ENCODE assay signal across 13 mouse cellular contexts in genomic region chr5:66943521-66943920, GRCm38 (mm10).
DNase-seq lines count a peak whose midpoint lies in the region; ATAC-seq and TF ChIP-seq lines count a peak whose summit lies in the region.
"Had no signal": no experiment of that assay in that cellular context is flagged by ENCODE, and none has a peak within 500 bp of the region (broad histone marks: within the 10 kb centered on the region; RNA-seq: fewer than 3 reads in every experiment).

No protein-coding gene starts in this region.

- no peak overlapping the region for H3K9ac ChIP-seq in forebrain, embryonic 15.5 days (replicated peaks)
- no peak overlapping the region for H3K9ac ChIP-seq in forebrain, embryonic 11.5 days (ENCODE audit: low read length)
- H3K9ac ChIP-seq in midbrain, postnatal 0 days (replicated peaks; ENCODE audit: low read length, poor library complexity, severe bottlenecking): no peak overlapping the region
- H3K9ac ChIP-seq in midbrain, embryonic 14.5 days (replicated peaks; ENCODE audit: low read length): no peak overlapping the region
- H3K9ac ChIP-seq in kidney, postnatal 0 days (ENCODE audit: low read depth, low read length): no peak overlapping the region

- no peaks in the 10 kb centered on the region for H3K36me3 ChIP-seq in forebrain, embryonic 15.5 days
- no peaks in the 10 kb centered on the region; the same call in 1 of the 2 replicates for H3K36me3 ChIP-seq in forebrain, embryonic 11.5 days (ENCODE audit: control insufficient read depth, insufficient read depth, low read length)
- H3K36me3 ChIP-seq in midbrain, postnatal 0 days (ENCODE audit: insufficient read depth, low read length): no peaks in the 10 kb centered on the region
- no peaks in the 10 kb centered on the region for H3K36me3 ChIP-seq in midbrain, embryonic 14.5 days (ENCODE audit: control insufficient read depth, insufficient read depth, low read length)
- no peaks in the 10 kb centered on the region for H3K36me3 ChIP-seq in kidney, postnatal 0 days (ENCODE audit: insufficient read depth, low read length)
- H3K36me3 ChIP-seq in hindbrain, embryonic 10.5 days: no peaks in the 10 kb centered on the region
- H3K36me3 ChIP-seq: midbrain, embryonic 10.5 days had no signal

- no peak overlapping the region for H3K4me3 ChIP-seq in forebrain, embryonic 15.5 days
- no peak overlapping the region for H3K4me3 ChIP-seq in forebrain, embryonic 11.5 days (ENCODE audit: low read depth, low read length)
- no peak overlapping the region for H3K4me3 ChIP-seq in midbrain, postnatal 0 days (ENCODE audit: low read depth, low read length)
- H3K4me3 ChIP-seq in midbrain, embryonic 14.5 days (replicated peaks; ENCODE audit: low read depth, low read length): no peak overlapping the region
- no peak overlapping the region for H3K4me3 ChIP-seq in kidney, postnatal 0 days (replicated peaks; ENCODE audit: low read depth, low read length)
- H3K4me3 ChIP-seq in hindbrain, embryonic 10.5 days: no peak overlapping the region
- H3K4me3 ChIP-seq: midbrain, embryonic 10.5 days had no signal

- TF ChIP-seq CTCF in midbrain, postnatal 0 days (IDR thresholded peaks at IDR 0.05): no peak
- TF ChIP-seq CTCF in kidney, postnatal 0 days (IDR thresholded peaks at IDR 0.05; ENCODE audit: low read depth): no peak

- no peak for ATAC-seq in forebrain, embryonic 15.5 days (replicated peaks)
- ATAC-seq in forebrain, embryonic 11.5 days (replicated peaks; ENCODE audit: low FRiP score): no peak
- no peak for ATAC-seq in midbrain, postnatal 0 days (ENCODE audit: low FRiP score)
- ATAC-seq in midbrain, embryonic 14.5 days (ENCODE audit: low FRiP score, low TSS enrichment): no peak
- ATAC-seq in kidney, postnatal 0 days (replicated peaks; ENCODE audit: low FRiP score, low read depth): no peak
- ATAC-seq: CD4-positive, CD25-positive, alpha-beta regulatory T cell, adult 4 months; inflammation-experienced regulatory T-cells, adult 6 months had no signal

- no peaks in the 10 kb centered on the region for H3K27me3 ChIP-seq in forebrain, embryonic 15.5 days
- H3K27me3 ChIP-seq in forebrain, embryonic 11.5 days (ENCODE audit: control insufficient read depth, insufficient read depth, low read length): no peaks in the 10 kb centered on the region
- no peaks in the 10 kb centered on the region for H3K27me3 ChIP-seq in midbrain, postnatal 0 days (ENCODE audit: insufficient read depth, low read length)
- no peaks in the 10 kb centered on the region for H3K27me3 ChIP-seq in midbrain, embryonic 14.5 days (ENCODE audit: control insufficient read depth, insufficient read depth, low read length)
- H3K27me3 ChIP-seq in kidney, postnatal 0 days (ENCODE audit: insufficient read depth, low read length): no peaks in the 10 kb centered on the region
- H3K27me3 ChIP-seq in hindbrain, embryonic 10.5 days (ENCODE audit: insufficient read depth, poor library complexity, severe bottlenecking): no peaks in the 10 kb centered on the region

- H3K4me1 ChIP-seq in forebrain, embryonic 15.5 days: peaks cover 12% of the 10 kb centered on the region
- H3K4me1 ChIP-seq in forebrain, embryonic 11.5 days (replicated peaks; ENCODE audit: control insufficient read depth, insufficient read depth, low read length): no peaks in the 10 kb centered on the region
- no peaks in the 10 kb centered on the region for H3K4me1 ChIP-seq in midbrain, postnatal 0 days (ENCODE audit: insufficient read depth, low read length)
- H3K4me1 ChIP-seq in midbrain, embryonic 14.5 days (ENCODE audit: control insufficient read depth, insufficient read depth, low read length): 0 out of 2 replicates have a peak, but pooled peaks cover 4% of the 10 kb centered on the region
- H3K4me1 ChIP-seq in kidney, postnatal 0 days (replicated peaks; ENCODE audit: insufficient read depth, low read length): peaks cover 8% of the 10 kb centered on the region
- H3K4me1 ChIP-seq in hindbrain, embryonic 10.5 days (replicated peaks): peaks cover 16% of the 10 kb centered on the region; the same call in 1 of the 2 replicates

- 0 out of 2 replicates have a peak overlapping the region, but pooled peaks have one; percentile 6 for H3K27ac ChIP-seq in forebrain, embryonic 15.5 days (replicated peaks)
- no peak overlapping the region for H3K27ac ChIP-seq in forebrain, embryonic 11.5 days (ENCODE audit: low read depth, low read length)
- no peak overlapping the region for H3K27ac ChIP-seq in midbrain, postnatal 0 days (ENCODE audit: low read depth, low read length)
- H3K27ac ChIP-seq in midbrain, embryonic 14.5 days (replicated peaks; ENCODE audit: low read depth, low read length): no peak overlapping the region
- H3K27ac ChIP-seq in kidney, postnatal 0 days: no peak overlapping the region
- H3K27ac ChIP-seq in hindbrain, embryonic 10.5 days: no peak overlapping the region
- H3K27ac ChIP-seq: midbrain, embryonic 10.5 days; stomach, postnatal 0 days had no signal

- no peak overlapping the region for H3K4me2 ChIP-seq in forebrain, embryonic 15.5 days (replicated peaks)
- no peak overlapping the region for H3K4me2 ChIP-seq in forebrain, embryonic 11.5 days (ENCODE audit: low read depth, low read length, severe bottlenecking)
- no peak overlapping the region for H3K4me2 ChIP-seq in midbrain, postnatal 0 days (ENCODE audit: low read depth, low read length, poor library complexity, severe bottlenecking)
- no peak overlapping the region for H3K4me2 ChIP-seq in midbrain, embryonic 14.5 days (ENCODE audit: low read length)
- H3K4me2 ChIP-seq in kidney, postnatal 0 days (ENCODE audit: low read length): no peak overlapping the region

- WGBS in forebrain, embryonic 15.5 days: 42% methylated on average over 7 of the region's 7 CpGs
- WGBS in forebrain, embryonic 11.5 days: 85% methylated on average over 7 of the region's 7 CpGs
- WGBS in midbrain, postnatal 0 days: 77% methylated on average over 7 of the region's 7 CpGs
- WGBS in midbrain, embryonic 14.5 days: 83% methylated on average over 7 of the region's 7 CpGs
- WGBS in kidney, postnatal 0 days: 9% methylated on average over 7 of the region's 7 CpGs
- WGBS in hindbrain, embryonic 10.5 days: 80% methylated on average over 7 of the region's 7 CpGs

- DNase-seq in forebrain, embryonic 11.5 days (ENCODE audit: low spot score): no peak
- peak; percentile 33 for DNase-seq in midbrain, postnatal 0 days (ENCODE audit: low spot score)
- DNase-seq in midbrain, embryonic 14.5 days: no peak
- DNase-seq in kidney, postnatal 0 days (ENCODE audit: low spot score): peak; percentile 67
- DNase-seq in layer of hippocampus, adult 9-10 months (ENCODE audit: low spot score): no peak
- DNase-seq in hindbrain, embryonic 10.5 days (ENCODE audit: low spot score): no peak
- DNase-seq in embryo, embryonic 9.5 days (ENCODE audit: extremely low spot score): no peak
- DNase-seq: spleen, adult 18-20 months had no signal

- no peaks in the 10 kb centered on the region for H3K9me3 ChIP-seq in forebrain, embryonic 15.5 days
- no peaks in the 10 kb centered on the region for H3K9me3 ChIP-seq in forebrain, embryonic 11.5 days (ENCODE audit: control insufficient read depth, low read length)
- no peaks in the 10 kb centered on the region for H3K9me3 ChIP-seq in midbrain, postnatal 0 days (ENCODE audit: low read length)
- H3K9me3 ChIP-seq in midbrain, embryonic 14.5 days (ENCODE audit: control insufficient read depth, low read length): no peaks in the 10 kb centered on the region
- no peaks in the 10 kb centered on the region for H3K9me3 ChIP-seq in kidney, postnatal 0 days (replicated peaks; ENCODE audit: low read length)
- no peaks in the 10 kb centered on the region for H3K9me3 ChIP-seq in hindbrain, embryonic 10.5 days
- H3K9me3 ChIP-seq: midbrain, embryonic 10.5 days had no signal

Comparison
In these comparisons a context has a peak if more than half of its experiments do, and no peak if none do; other contexts are left out.
1. DNase-seq: peak in midbrain, postnatal 0 days (single experiment) and kidney, postnatal 0 days (single experiment); none in forebrain, embryonic 11.5 days (single experiment), midbrain, embryonic 14.5 days (single experiment), layer of hippocampus, adult 9-10 months (single experiment), hindbrain, embryonic 10.5 days (single experiment) and embryo, embryonic 9.5 days (single experiment).